Comparison of ENCODE assay signal across 9 mouse cellular contexts in genomic region chr5:136173606-136174463, GRCm38 (mm10). TPM values are rescaled to one million over a fixed set of nuclear protein-coding genes. Genes with fewer than 3 reads are reported as not detected.
A peak's percentile ranks its signal among the peaks of the same experiment; 100 is the strongest.
DNase-seq lines count a peak whose midpoint lies in the region; ATAC-seq and TF ChIP-seq lines count a peak whose summit lies in the region.
"Had no signal": no experiment of that assay in that cellular context is flagged by ENCODE, and none has a peak within 500 bp of the region (broad histone marks: within the 10 kb centered on the region; RNA-seq: fewer than 3 reads in every experiment).

No protein-coding gene starts in this region.

- H3K27ac ChIP-seq in liver, embryonic 13.5 days = peak overlapping the region; percentile 30; the same call in 1 of the 2 replicates
- H3K27ac ChIP-seq in liver, embryonic 11.5 days (ENCODE audit: low read depth, low read length) = no peak overlapping the region
- peak overlapping the region; percentile 47; the same call in 1 of the 2 replicates for H3K27ac ChIP-seq in forebrain, postnatal 0 days (ENCODE audit: low read depth, low read length)
- H3K27ac ChIP-seq: midbrain, embryonic 12.5 days had no signal

- 38% methylated on average over 9 of the region's 9 CpGs for WGBS in liver, embryonic 13.5 days (ENCODE audit: insufficient replicate concordance)
- 47% methylated on average over 9 of the region's 9 CpGs for whole genome bisulfite sequencing in liver, embryonic 11.5 days
- WGBS in forebrain, postnatal 0 days = 16% methylated on average over 9 of the region's 9 CpGs

- no peak overlapping the region for H3K4me3 ChIP-seq in liver, embryonic 13.5 days (replicated peaks)
- no peak overlapping the region for H3K4me3 ChIP-seq in liver, embryonic 11.5 days (ENCODE audit: low read depth, low read length)
- no peak overlapping the region for H3K4me3 ChIP-seq in forebrain, postnatal 0 days (ENCODE audit: low read depth, low read length)
- H3K4me3 ChIP-seq: midbrain, embryonic 12.5 days had no signal

- peaks cover 14% of the 10 kb centered on the region for H3K36me3 ChIP-seq in liver, embryonic 13.5 days
- peaks cover 6% of the 10 kb centered on the region; the same call in 1 of the 2 replicates for H3K36me3 ChIP-seq in liver, embryonic 11.5 days (ENCODE audit: control insufficient read depth, insufficient read depth, low read length)
- H3K36me3 ChIP-seq in forebrain, postnatal 0 days (ENCODE audit: insufficient read depth) = peaks cover 12% of the 10 kb centered on the region

- intact Hi-C loops in left cerebral cortex, postnatal 36 days (cut with DNase I) = no loop called here

- no peak overlapping the region for H3K9ac ChIP-seq in liver, embryonic 13.5 days
- H3K9ac ChIP-seq in liver, embryonic 11.5 days (ENCODE audit: low read depth, low read length) = no peak overlapping the region
- no peak overlapping the region for H3K9ac ChIP-seq in forebrain, postnatal 0 days
- H3K9ac ChIP-seq: midbrain, embryonic 12.5 days had no signal

- no peaks in the 10 kb centered on the region for H3K9me3 ChIP-seq in liver, embryonic 13.5 days (replicated peaks)
- no peaks in the 10 kb centered on the region for H3K9me3 ChIP-seq in liver, embryonic 11.5 days (ENCODE audit: control insufficient read depth, low read length)
- no peaks in the 10 kb centered on the region for H3K9me3 ChIP-seq in forebrain, postnatal 0 days (ENCODE audit: low read length)
- H3K9me3 ChIP-seq: midbrain, embryonic 12.5 days had no signal

- H3K4me1 ChIP-seq in liver, embryonic 13.5 days (replicated peaks) = peaks cover 41% of the 10 kb centered on the region
- peaks cover 11% of the 10 kb centered on the region for H3K4me1 ChIP-seq in liver, embryonic 11.5 days (replicated peaks; ENCODE audit: control insufficient read depth, insufficient read depth, low read length)
- peaks cover 6% of the 10 kb centered on the region for H3K4me1 ChIP-seq in forebrain, postnatal 0 days (ENCODE audit: insufficient read depth)

- H3K4me2 ChIP-seq in liver, embryonic 13.5 days = no peak overlapping the region
- H3K4me2 ChIP-seq in liver, embryonic 11.5 days = no peak overlapping the region
- no peak overlapping the region for H3K4me2 ChIP-seq in forebrain, postnatal 0 days (ENCODE audit: low read depth)
- H3K4me2 ChIP-seq: midbrain, embryonic 12.5 days had no signal

- no peaks in the 10 kb centered on the region for H3K27me3 ChIP-seq in liver, embryonic 13.5 days
- H3K27me3 ChIP-seq in liver, embryonic 11.5 days (replicated peaks; ENCODE audit: control insufficient read depth, insufficient read depth, low read length) = no peaks in the 10 kb centered on the region
- no peaks in the 10 kb centered on the region for H3K27me3 ChIP-seq in forebrain, postnatal 0 days (ENCODE audit: insufficient read depth, low read length)

- no peak for ATAC-seq in liver, embryonic 13.5 days (ENCODE audit: low read depth)
- ATAC-seq in liver, embryonic 11.5 days (replicated peaks; ENCODE audit: low FRiP score) = no peak
- ATAC-seq in forebrain, postnatal 0 days = peak; percentile 60
- no peak for ATAC-seq in monocyte, adult 5-6 weeks (replicated peaks; ENCODE audit: insufficient number of reproducible peaks, low FRiP score, low TSS enrichment, poor library complexity, severe bottlenecking)

- peak; percentile 37 for DNase-seq in adrenal gland, postnatal 25 days
- DNase-seq in adrenal gland, adult 18-20 months (ENCODE audit: low spot score in 2 of 2) = no peak
- DNase-seq in liver, embryonic 13.5 days = no peak
- DNase-seq in liver, embryonic 11.5 days (ENCODE audit: low spot score) = no peak
- peak; percentile 83 for DNase-seq in forebrain, postnatal 0 days
- DNase-seq in left cerebral cortex, postnatal 36 days (ENCODE audit: low spot score in 2 of 2) = peak; percentile 55 to 66
- DNase-seq in right cerebral cortex, postnatal 10 days (ENCODE audit: low spot score in 2 of 2) = peak; percentile 88

- no peak for TF ChIP-seq CTCF in forebrain, postnatal 0 days (IDR thresholded peaks at IDR 0.05; ENCODE audit: low read depth)

RNA-seq across cellular contexts. Expression of gene Orai2, which starts 3.3 kb away (rescaled TPM):
- 1.8 and 2.5 TPM in 2 replicates for total RNA-seq in adrenal gland, postnatal 25 days (2021)
- total RNA-seq in adrenal gland, adult 18-20 months (2021) = 1 to 10 TPM; 2.7 to 3.4 TPM
- 3.8 and 3.9 TPM in 2 replicates for polyA plus RNA-seq in liver, embryonic 13.5 days (2015; fragmentation: Nextera tagmentation; extraction: Ambion mirVana)
- polyA plus RNA-seq in liver, embryonic 11.5 days (2014; fragmentation: Nextera tagmentation; extraction: Ambion mirVana) = 7.4 and 9.0 TPM in 2 replicates
- 76.9 and 105 TPM in 2 replicates for total RNA-seq in forebrain, postnatal 0 days (2014; rRNA removed)
- 52.1 and 64.0 TPM in 2 replicates for polyA plus RNA-seq in forebrain, postnatal 0 days (2015; fragmentation: Nextera tagmentation; extraction: Ambion mirVana)
- total RNA-seq in left cerebral cortex, postnatal 36 days (2021) = 10 to 100 TPM; 54.0 to 54.8 TPM
- total RNA-seq in monocyte, adult 5-6 weeks (2017) = 49.2 to 68.3 TPM (median 57.3 TPM) in 3 replicates

RNA-seq across cellular contexts. Expression of gene Prkrip1, which starts 24.9 kb away (rescaled TPM):
- 30.6 and 35.9 TPM in 2 replicates for total RNA-seq in adrenal gland, postnatal 25 days (2021)
- 10 to 100 TPM; 38.7 to 48.9 TPM for total RNA-seq in adrenal gland, adult 18-20 months (2021)
- polyA plus RNA-seq in liver, embryonic 13.5 days (2015; fragmentation: Nextera tagmentation; extraction: Ambion mirVana) = 34.5 and 42.8 TPM in 2 replicates
- 59.9 and 65.5 TPM in 2 replicates for polyA plus RNA-seq in liver, embryonic 11.5 days (2014; fragmentation: Nextera tagmentation; extraction: Ambion mirVana)
- 16.1 and 19.8 TPM in 2 replicates for total RNA-seq in forebrain, postnatal 0 days (2014; rRNA removed)
- polyA plus RNA-seq in forebrain, postnatal 0 days (2015; fragmentation: Nextera tagmentation; extraction: Ambion mirVana) = 61.3 and 71.3 TPM in 2 replicates
- total RNA-seq in left cerebral cortex, postnatal 36 days (2021) = 10 to 100 TPM; 28.3 to 39.2 TPM
- 11.6 to 44.1 TPM (median 27.7 TPM) in 3 replicates for total RNA-seq in monocyte, adult 5-6 weeks (2017)

RNA-seq across cellular contexts. Expression of gene Alkbh4, which starts 37.9 kb away (rescaled TPM):
- total RNA-seq in adrenal gland, postnatal 25 days (2021) = 8.8 and 9.5 TPM in 2 replicates
- total RNA-seq in adrenal gland, adult 18-20 months (2021) = 1 to 10 TPM; 8.3 to 8.5 TPM
- 15.2 and 15.5 TPM in 2 replicates for polyA plus RNA-seq in liver, embryonic 13.5 days (2015; fragmentation: Nextera tagmentation; extraction: Ambion mirVana)
- polyA plus RNA-seq in liver, embryonic 11.5 days (2014; fragmentation: Nextera tagmentation; extraction: Ambion mirVana) = 20.3 and 24.9 TPM in 2 replicates
- 12.7 and 16.1 TPM in 2 replicates for total RNA-seq in forebrain, postnatal 0 days (2014; rRNA removed)
- 16.0 and 16.4 TPM in 2 replicates for polyA plus RNA-seq in forebrain, postnatal 0 days (2015; fragmentation: Nextera tagmentation; extraction: Ambion mirVana)
- 1 to 10 TPM; 7.7 to 9.0 TPM for total RNA-seq in left cerebral cortex, postnatal 36 days (2021)
- 8.4 to 14.0 TPM (median 11.1 TPM) in 3 replicates for total RNA-seq in monocyte, adult 5-6 weeks (2017)

RNA-seq across cellular contexts. Expression of gene Lrwd1, which starts 38.0 kb away (rescaled TPM):
- total RNA-seq in adrenal gland, postnatal 25 days (2021) = 13.8 and 14.3 TPM in 2 replicates
- 10 to 100 TPM; 11.0 to 11.4 TPM for total RNA-seq in adrenal gland, adult 18-20 months (2021)
- polyA plus RNA-seq in liver, embryonic 13.5 days (2015; fragmentation: Nextera tagmentation; extraction: Ambion mirVana) = 44.9 and 46.4 TPM in 2 replicates
- polyA plus RNA-seq in liver, embryonic 11.5 days (2014; fragmentation: Nextera tagmentation; extraction: Ambion mirVana) = 69.0 and 70.3 TPM in 2 replicates
- 30.0 and 33.3 TPM in 2 replicates for total RNA-seq in forebrain, postnatal 0 days (2014; rRNA removed)
- polyA plus RNA-seq in forebrain, postnatal 0 days (2015; fragmentation: Nextera tagmentation; extraction: Ambion mirVana) = 18.9 and 19.7 TPM in 2 replicates
- total RNA-seq in left cerebral cortex, postnatal 36 days (2021) = 10 to 100 TPM; 10.9 to 17.7 TPM
- total RNA-seq in monocyte, adult 5-6 weeks (2017) = 20.4 to 31.1 TPM (median 22.4 TPM) in 3 replicates

RNA-seq across cellular contexts. Expression of gene Polr2j, which starts 57.4 kb away (rescaled TPM):
- 76.9 and 82.2 TPM in 2 replicates for total RNA-seq in adrenal gland, postnatal 25 days (2021)
- total RNA-seq in adrenal gland, adult 18-20 months (2021) = 10 to 100 TPM; 70.3 to 78.0 TPM
- 171 and 189 TPM in 2 replicates for polyA plus RNA-seq in liver, embryonic 13.5 days (2015; fragmentation: Nextera tagmentation; extraction: Ambion mirVana)
- 253 and 261 TPM in 2 replicates for polyA plus RNA-seq in liver, embryonic 11.5 days (2014; fragmentation: Nextera tagmentation; extraction: Ambion mirVana)
- 85.0 and 123 TPM in 2 replicates for total RNA-seq in forebrain, postnatal 0 days (2014; rRNA removed)
- 237 and 318 TPM in 2 replicates for polyA plus RNA-seq in forebrain, postnatal 0 days (2015; fragmentation: Nextera tagmentation; extraction: Ambion mirVana)
- total RNA-seq in left cerebral cortex, postnatal 36 days (2021) = 10 to 100 TPM; 69.8 to 82.9 TPM
- total RNA-seq in monocyte, adult 5-6 weeks (2017) = 80.7 to 92.5 TPM (median 81.7 TPM) in 3 replicates

Comparison
In these comparisons a context has a peak if more than half of its experiments do, and no peak if none do; other contexts are left out.
1. DNase-seq: peak in adrenal gland, postnatal 25 days (single experiment), forebrain, postnatal 0 days (single experiment), left cerebral cortex, postnatal 36 days (2 of 2) and right cerebral cortex, postnatal 10 days (2 of 2); none in adrenal gland, adult 18-20 months (0 of 2), liver, embryonic 13.5 days (single experiment) and liver, embryonic 11.5 days (single experiment).
2. RNA of gene Orai2, which starts 3.3 kb away (total RNA-seq): 76.9 to 105 TPM in forebrain, postnatal 0 days, 54.0 to 54.8 TPM in left cerebral cortex, postnatal 36 days and 49.2 to 68.3 TPM in monocyte, adult 5-6 weeks; 2.7 to 3.4 TPM in adrenal gland, adult 18-20 months and 1.8 to 2.5 TPM in adrenal gland, postnatal 25 days; every median in the first group is over 10 times any median in the second.